Mouse (Mus musculus) ES-Bruce4 (cell line): ENCODE results near the gene Olfr1328.

ENCODE experiments used
- CTCF ChIP-seq: IDR thresholded peaks from one replicate; pipeline ENCODE4 v1.8.1; 2011; ENCODE audit warnings: low read depth, low read length
- EP300 ChIP-seq: IDR thresholded peaks from 2 replicates; pipeline ENCODE4 v1.6.1; 2011; ENCODE audit warnings: low read depth, low read length; ENCODE audit not compliant: insufficient read depth
- POLR2A ChIP-seq: IDR thresholded peaks from one replicate; pipeline ENCODE4 v1.8.1; 2011; ENCODE audit warnings: low read length; ENCODE audit not compliant: insufficient read depth

- TF ChIP-seq EP300, result no peak
- TF ChIP-seq CTCF, result no peak
- TF ChIP-seq POLR2A, result no peak
Observed at GRCm38 (mm10) chr4:118973281-118973680, 34.9 kb upstream of the Olfr1328 start.
